Mouse (Mus musculus) MEL (cell line): ENCODE results near the gene Lmx1b. TPM values are rescaled to one million over a fixed set of nuclear protein-coding genes. Genes with fewer than 3 reads are reported as not detected.

Experiments used
- DNase-seq: peaks from one replicate; pipeline ENCODE4 v3.0.0; 2011; ENCODE audit warnings: low read depth, low spot score
- H3K27ac ChIP-seq: 2 replicates; pipeline ENCODE4 v1.5.1; 2012; ENCODE audit warnings: low read depth, mild to moderate bottlenecking, control low read depth, low read length, moderate library complexity; ENCODE audit not compliant: control insufficient read depth
- H3K27me3 ChIP-seq, 2 experiments: fragments of 150-350 bp in 1 of 2; sonication (generic) in 1 of 2; 2 replicates each; pipeline ENCODE4 v1.6.1; 2012; ENCODE audit warnings: low read length in 2 of 2, mild to moderate bottlenecking in 2 of 2, improper control_type of control experiment in 1 of 2, moderate library complexity in 1 of 2; ENCODE audit not compliant: insufficient read depth in 2 of 2, control insufficient read depth in 1 of 2
- H3K36me3 ChIP-seq, 2 experiments: 2 replicates each; pipeline ENCODE4 v1.6.1; 2012 to 2014; ENCODE audit warnings: low read length in 2 of 2, improper control_type of control experiment in 1 of 2, inconsistent platforms in 1 of 2, mild to moderate bottlenecking in 1 of 2; ENCODE audit not compliant: insufficient read depth in 2 of 2, control insufficient read depth in 1 of 2
- H3K4me1 ChIP-seq, 2 experiments: fragments of 150-350 bp in 1 of 2; sonication (generic) in 1 of 2; 2 replicates each; pipeline ENCODE4 v1.6.1; 2012; ENCODE audit warnings: low read length in 2 of 2, improper control_type of control experiment in 1 of 2, mild to moderate bottlenecking in 1 of 2; ENCODE audit not compliant: insufficient read depth in 2 of 2, control insufficient read depth in 1 of 2
- H3K4me3 ChIP-seq, 2 experiments: fragments of 150-350 bp in 1 of 2; sonication (generic) in 1 of 2; 2 replicates each; pipeline ENCODE4 v1.5.1; 2012; ENCODE audit warnings: low read depth in 2 of 2, low read length in 2 of 2, mild to moderate bottlenecking in 2 of 2, moderate library complexity in 2 of 2, control low read depth in 1 of 2, improper control_type of control experiment in 1 of 2; ENCODE audit not compliant: control insufficient read depth in 1 of 2, insufficient read depth in 1 of 2
- H3K79me2 ChIP-seq: 2 replicates; pipeline ENCODE4 v1.6.1; 2012; ENCODE audit warnings: mild to moderate bottlenecking, low read length, moderate library complexity; ENCODE audit not compliant: control insufficient read depth, poor library complexity, insufficient read depth
- H3K9ac ChIP-seq: 2 replicates; pipeline ENCODE4 v1.6.1; 2012; ENCODE audit warnings: low read depth, mild to moderate bottlenecking, control low read depth, low read length, moderate library complexity; ENCODE audit not compliant: control insufficient read depth, poor library complexity, severe bottlenecking
- H3K9me3 ChIP-seq: fragments of 150-350 bp; sonication (generic); replicated peaks from 2 replicates; pipeline ENCODE4 v1.6.1; 2012; ENCODE audit warnings: mild to moderate bottlenecking, low read length, improper control_type of control experiment, moderate library complexity; ENCODE audit not compliant: insufficient read depth
- CHD1 ChIP-seq: IDR thresholded peaks from 2 replicates; pipeline ENCODE4 v1.6.1; 2012; ENCODE audit warnings: low read depth, mild to moderate bottlenecking, inconsistent platforms, low read length, improper control_type of control experiment
- CHD2 ChIP-seq: IDR thresholded peaks from 2 replicates; pipeline ENCODE4 v1.6.1; 2011; ENCODE audit warnings: low read length, improper control_type of control experiment
- GABPA ChIP-seq: IDR thresholded peaks from 2 replicates; pipeline ENCODE4 v1.6.1; 2012; ENCODE audit warnings: low read depth, mild to moderate bottlenecking, inconsistent platforms, low read length, improper control_type of control experiment, moderate library complexity
- GATA1 ChIP-seq: IDR thresholded peaks from 2 replicates; pipeline ENCODE4 v1.6.1; 2011; ENCODE audit warnings: low read depth, low read length, improper control_type of control experiment
- JUND ChIP-seq: IDR thresholded peaks from 2 replicates; pipeline ENCODE4 v1.6.1; 2011; ENCODE audit warnings: low read depth, mild to moderate bottlenecking, improper control_type of control experiment, low read length
- KAT2A ChIP-seq: conservative IDR thresholded peaks from 2 replicates; pipeline ENCODE4 v1.6.1; 2012; ENCODE audit warnings: low read depth, low read length, improper control_type of control experiment, inconsistent platforms
- MAX ChIP-seq: IDR thresholded peaks from 2 replicates; pipeline ENCODE4 v1.6.1; 2011; ENCODE audit warnings: low read length, improper control_type of control experiment
- MAZ ChIP-seq: IDR thresholded peaks from 2 replicates; pipeline ENCODE4 v1.6.1; 2012; ENCODE audit warnings: low read depth, mild to moderate bottlenecking, inconsistent platforms, low read length, improper control_type of control experiment
- MEF2A ChIP-seq: IDR thresholded peaks from 2 replicates; pipeline ENCODE4 v1.6.1; 2014; ENCODE audit warnings: low read depth, mild to moderate bottlenecking, inconsistent platforms, low read length, improper control_type of control experiment; ENCODE audit not compliant: poor library complexity, insufficient replicate concordance, severe bottlenecking; ENCODE audit errors: extremely low read depth
- MXI1 ChIP-seq: IDR thresholded peaks from 2 replicates; pipeline ENCODE4 v1.6.1; 2011; ENCODE audit warnings: mild to moderate bottlenecking, low read depth, low read length, improper control_type of control experiment
- MYC ChIP-seq: IDR thresholded peaks from 2 replicates; pipeline ENCODE4 v1.6.1; 2011; ENCODE audit warnings: low read depth, mild to moderate bottlenecking, low read length, improper control_type of control experiment, moderate library complexity
- NRF1 ChIP-seq: IDR thresholded peaks from 2 replicates; pipeline ENCODE4 v1.6.1; 2014; ENCODE audit warnings: low read depth, mild to moderate bottlenecking, inconsistent platforms, low read length, improper control_type of control experiment, moderate library complexity; ENCODE audit not compliant: poor library complexity, insufficient read depth, severe bottlenecking
- POLR2A ChIP-seq, 2 experiments: IDR thresholded peaks; 2 replicates each; pipeline ENCODE4 v1.6.1; 2011 to 2012; ENCODE audit warnings: low read length in 2 of 2, mild to moderate bottlenecking in 2 of 2, control low read depth in 1 of 2, improper control_type of control experiment in 1 of 2, low read depth in 1 of 2, moderate library complexity in 1 of 2; ENCODE audit not compliant: control insufficient read depth in 1 of 2, insufficient read depth in 1 of 2, poor library complexity in 1 of 2
- POLR2AphosphoS2 ChIP-seq: IDR thresholded peaks from 2 replicates; pipeline ENCODE4 v1.6.1; 2011; ENCODE audit warnings: low read length, improper control_type of control experiment
- RCOR1 ChIP-seq: IDR thresholded peaks from 2 replicates; pipeline ENCODE4 v1.6.1; 2012; ENCODE audit warnings: low read depth, mild to moderate bottlenecking, inconsistent platforms, low read length, improper control_type of control experiment
- SIN3A ChIP-seq: IDR thresholded peaks from 2 replicates; pipeline ENCODE4 v1.6.1; 2012; ENCODE audit warnings: low read length, improper control_type of control experiment, inconsistent platforms
- SMC3 ChIP-seq: IDR thresholded peaks from 2 replicates; pipeline ENCODE4 v1.6.1; 2011; ENCODE audit warnings: low read depth, low read length, improper control_type of control experiment
- TAL1 ChIP-seq: IDR thresholded peaks from 2 replicates; pipeline ENCODE4 v1.6.1; 2012; ENCODE audit warnings: mild to moderate bottlenecking, inconsistent platforms, low read length, moderate library complexity, mixed read lengths
- TBP ChIP-seq: IDR thresholded peaks from 2 replicates; pipeline ENCODE4 v1.8.0; 2011; ENCODE audit warnings: low read depth, low read length, improper control_type of control experiment
- TCF12 ChIP-seq: IDR thresholded peaks from 2 replicates; pipeline ENCODE4 v1.6.1; 2014; ENCODE audit warnings: low read depth, mild to moderate bottlenecking, inconsistent platforms, low read length, improper control_type of control experiment, moderate library complexity
- USF1 ChIP-seq: IDR thresholded peaks from 2 replicates; pipeline ENCODE4 v1.6.1; 2014; ENCODE audit warnings: low read depth, mild to moderate bottlenecking, inconsistent platforms, low read length, improper control_type of control experiment, moderate library complexity
- ZC3H11A ChIP-seq: IDR thresholded peaks from 2 replicates; pipeline ENCODE4 v1.6.1; 2012; ENCODE audit warnings: low read depth, mild to moderate bottlenecking, inconsistent platforms, low read length, improper control_type of control experiment
- ZMIZ1 ChIP-seq: IDR thresholded peaks from 2 replicates; pipeline ENCODE4 v1.6.1; 2012; ENCODE audit warnings: low read depth, mild to moderate bottlenecking, inconsistent platforms, low read length, improper control_type of control experiment, moderate library complexity
- polyA plus RNA-seq, 2 experiments: library from polyadenylated mRNA; stranded (reverse) in 1 of 2; unstranded in 1 of 2; fragments of >175 nt in 1 of 2; fragments of >200 nt in 1 of 2; gene quantifications; 2 replicates each; pipeline versions ENCODE4 v1.2.1 to v1.2.4; 2012; ENCODE audit warnings: low replicate concordance in 2 of 2, low read depth in 1 of 2; ENCODE audit not compliant: insufficient read length in 2 of 2, insufficient read depth in 1 of 2, missing spikeins in 1 of 2
- total RNA-seq: library from RNA; depleted of rRNA; stranded (reverse); fragments of 300-350 nt; gene quantifications from 2 replicates; pipeline ENCODE4 v1.2.3, GENCODE M21; 2012

Lmx1b gene
- total and polyA plus RNA-seq, 3 experiments: not detected

GRCm38 (mm10) chr2:33631708-33632343 lies 8.5 kb downstream of the Lmx1b start:
- H3K4me3 ChIP-seq: no peak overlapping the region
- H3K79me2 ChIP-seq: no peaks in the 10 kb centered on the region
- H3K27me3 ChIP-seq: peaks cover 0 to 7% of the 10 kb centered on the region in 2 experiments; a peak in 2 of 4 replicates
- no peak overlapping the region for H3K27ac ChIP-seq
- no peak for DNase-seq
- TF ChIP-seq POLR2AphosphoS2: no peak
- TF ChIP-seq MAZ: no peak
- no peak for TF ChIP-seq MAX
- TF ChIP-seq NRF1: no peak
- TF ChIP-seq JUND: no peak
- TF ChIP-seq GATA1: no peak
- TF ChIP-seq CHD1: no peak
- no peak for TF ChIP-seq MXI1
- no peak for TF ChIP-seq ZMIZ1
- TF ChIP-seq ZC3H11A: no peak
- no peak for TF ChIP-seq SIN3A
- no peak for TF ChIP-seq TBP
- TF ChIP-seq CHD2: no peak
- no peak for TF ChIP-seq MEF2A
- TF ChIP-seq KAT2A: no peak
- TF ChIP-seq RCOR1: no peak
- TF ChIP-seq MYC: no peak
- TF ChIP-seq, all 39 proteins: peak for 0
- Histone ChIP-seq H3K4me1 (no peaks in the 10 kb centered on the region), H3K9ac (no peak overlapping the region), H3K9me3 (no peaks in the 10 kb centered on the region), H3K36me3 (no peaks in the 10 kb centered on the region)

GRCm38 (mm10) chr2:33631022-33631707 lies 9.1 kb downstream of the Lmx1b start:
- TF ChIP-seq GABPA: no peak
- no peak for TF ChIP-seq RCOR1
- no peak for TF ChIP-seq POLR2A (IDR thresholded peaks at IDR 0.05; ENCODE audit: control insufficient read depth in 1 of 2, insufficient read depth in 1 of 2, low read depth in 1 of 2, low read length in 2 of 2, poor library complexity in 1 of 2)
- no peak for TF ChIP-seq NRF1
- no peak for TF ChIP-seq TAL1
- TF ChIP-seq MAX: no peak
- no peak for TF ChIP-seq GATA1
- no peak for TF ChIP-seq USF1
- no peak for TF ChIP-seq TCF12
- no peak for TF ChIP-seq SMC3
- TF ChIP-seq MEF2A: no peak

More at GRCm38 (mm10) chr2:33631022-33631707, 9.1 kb downstream of the Lmx1b start:
- H3K4me3 ChIP-seq: no peak overlapping the region
- no peaks in the 10 kb centered on the region for H3K9me3 ChIP-seq
- peaks cover 0 to 8% of the 10 kb centered on the region in 2 experiments; a peak in 2 of 4 replicates for H3K27me3 ChIP-seq
- no peaks in the 10 kb centered on the region for H3K79me2 ChIP-seq
- H3K27ac ChIP-seq: no peak overlapping the region
- H3K4me1 ChIP-seq: no peaks in the 10 kb centered on the region
- no peak overlapping the region for H3K9ac ChIP-seq
- H3K36me3 ChIP-seq: no peaks in the 10 kb centered on the region
- DNase-seq: no peak
